In genomic region chr6:54111416-54111984, GRCm38 (mm10) we compare ENCODE assay signal across 16 mouse cellular contexts.
DNase-seq lines count a peak whose midpoint lies in the region; ATAC-seq lines count a peak whose summit lies in the region.
"Had no signal": no experiment of that assay in that cellular context is flagged by ENCODE, and none has a peak within 500 bp of the region (broad histone marks: within the 10 kb centered on the region; RNA-seq: fewer than 3 reads in every experiment).

No protein-coding gene starts in this region.

- no peaks in the 10 kb centered on the region for H3K9me3 ChIP-seq in forebrain, embryonic 10.5 days
- H3K9me3 ChIP-seq in forebrain, embryonic 16.5 days (ENCODE audit: control insufficient read depth, low read length) = no peaks in the 10 kb centered on the region
- H3K9me3 ChIP-seq in midbrain, embryonic 10.5 days (replicated peaks) = no peaks in the 10 kb centered on the region
- H3K9me3 ChIP-seq in midbrain, embryonic 16.5 days (replicated peaks; ENCODE audit: control insufficient read depth, low read length, poor library complexity, severe bottlenecking) = no peaks in the 10 kb centered on the region
- H3K9me3 ChIP-seq: limb, embryonic 12.5 days; liver, embryonic 15.5 days had no signal

- 0 out of 2 replicates have a peak, but pooled peaks cover 4% of the 10 kb centered on the region for H3K27me3 ChIP-seq in forebrain, embryonic 10.5 days (ENCODE audit: poor library complexity, severe bottlenecking)
- no peaks in the 10 kb centered on the region for H3K27me3 ChIP-seq in forebrain, embryonic 16.5 days (replicated peaks; ENCODE audit: control insufficient read depth, insufficient read depth, low read length)
- no peaks in the 10 kb centered on the region for H3K27me3 ChIP-seq in midbrain, embryonic 10.5 days (ENCODE audit: low read depth, poor library complexity, severe bottlenecking)
- no peaks in the 10 kb centered on the region for H3K27me3 ChIP-seq in midbrain, embryonic 16.5 days (ENCODE audit: control insufficient read depth, insufficient read depth, low read depth, low read length)
- H3K27me3 ChIP-seq: limb, embryonic 12.5 days; liver, embryonic 15.5 days; Patski had no signal

- H3K4me3 ChIP-seq in forebrain, embryonic 10.5 days = no peak overlapping the region
- no peak overlapping the region for H3K4me3 ChIP-seq in forebrain, embryonic 16.5 days (replicated peaks; ENCODE audit: low read length)
- no peak overlapping the region for H3K4me3 ChIP-seq in midbrain, embryonic 10.5 days
- H3K4me3 ChIP-seq in midbrain, embryonic 16.5 days (ENCODE audit: low read depth, low read length) = no peak overlapping the region
- H3K4me3 ChIP-seq: erythroblast, embryonic 14.5 days; gastrocnemius, adult 2 months; limb, embryonic 12.5 days; liver, embryonic 15.5 days; myocyte had no signal

- H3K9ac ChIP-seq in forebrain, embryonic 16.5 days (replicated peaks; ENCODE audit: low read depth, low read length) = no peak overlapping the region
- H3K9ac ChIP-seq in midbrain, embryonic 16.5 days (ENCODE audit: low read depth, low read length) = no peak overlapping the region
- H3K9ac ChIP-seq: limb, embryonic 12.5 days; liver, embryonic 15.5 days had no signal

- H3K27ac ChIP-seq in forebrain, embryonic 10.5 days = 0 out of 2 replicates have a peak overlapping the region, but pooled peaks have one; percentile 35
- no peak overlapping the region for H3K27ac ChIP-seq in forebrain, embryonic 16.5 days (ENCODE audit: low read length)
- H3K27ac ChIP-seq in midbrain, embryonic 10.5 days (replicated peaks) = 0 out of 2 replicates have a peak overlapping the region, but pooled peaks have one; percentile 9
- no peak overlapping the region for H3K27ac ChIP-seq in midbrain, embryonic 16.5 days (ENCODE audit: low read length)
- H3K27ac ChIP-seq: gastrocnemius, adult 2 months; limb, embryonic 12.5 days; liver, embryonic 15.5 days; macrophage had no signal

- WGBS in forebrain, embryonic 10.5 days = 8% methylated on average over 4 of the region's 4 CpGs
- 0% methylated on average over 2 of the region's 4 CpGs for WGBS in forebrain, embryonic 16.5 days
- WGBS in midbrain, embryonic 10.5 days = 19% methylated on average over 4 of the region's 4 CpGs
- WGBS in midbrain, embryonic 16.5 days = 3% methylated on average over 3 of the region's 4 CpGs

- no peaks in the 10 kb centered on the region for H3K36me3 ChIP-seq in forebrain, embryonic 10.5 days (replicated peaks)
- no peaks in the 10 kb centered on the region for H3K36me3 ChIP-seq in forebrain, embryonic 16.5 days (ENCODE audit: control insufficient read depth, insufficient read depth)
- H3K36me3 ChIP-seq in midbrain, embryonic 10.5 days = no peaks in the 10 kb centered on the region
- no peaks in the 10 kb centered on the region for H3K36me3 ChIP-seq in midbrain, embryonic 16.5 days (ENCODE audit: control insufficient read depth, insufficient read depth, low read length)
- H3K36me3 ChIP-seq: limb, embryonic 12.5 days; liver, embryonic 15.5 days had no signal

- peaks cover 33% of the 10 kb centered on the region for H3K4me1 ChIP-seq in forebrain, embryonic 10.5 days
- H3K4me1 ChIP-seq in forebrain, embryonic 16.5 days (replicated peaks; ENCODE audit: control insufficient read depth, insufficient read depth, low read length) = peaks cover 17% of the 10 kb centered on the region
- peaks cover 25% of the 10 kb centered on the region for H3K4me1 ChIP-seq in midbrain, embryonic 10.5 days
- peaks cover 13% of the 10 kb centered on the region for H3K4me1 ChIP-seq in midbrain, embryonic 16.5 days (ENCODE audit: control insufficient read depth, insufficient read depth, low read length)
- H3K4me1 ChIP-seq: liver, embryonic 15.5 days had no signal

- DNase-seq in forebrain, embryonic 10.5 days (ENCODE audit: extremely low spot score, low spot score) = no peak
- DNase-seq in midbrain, embryonic 10.5 days (ENCODE audit: low spot score) = no peak
- peak; percentile 93 to 94 for DNase-seq in cerebellum, postnatal 10 days
- peak; percentile 39 for DNase-seq in retina, embryonic 14.5 days (ENCODE audit: low spot score)
- no peak for DNase-seq in ovary, postnatal 10 days (ENCODE audit: low spot score)
- no peak for DNase-seq in adrenal gland, postnatal 36 days
- DNase-seq: gastrocnemius, adult 2 months; thymus, postnatal 25 days had no signal

- no peak overlapping the region for H3K4me2 ChIP-seq in forebrain, embryonic 16.5 days (ENCODE audit: low read length)
- H3K4me2 ChIP-seq in midbrain, embryonic 16.5 days (ENCODE audit: low read length) = no peak overlapping the region
- H3K4me2 ChIP-seq: limb, embryonic 12.5 days; liver, embryonic 15.5 days had no signal

- no peak for ATAC-seq in forebrain, embryonic 16.5 days
- no peak for ATAC-seq in midbrain, embryonic 16.5 days
- ATAC-seq: Patski had no signal

Comparison
In these comparisons a context has a peak if more than half of its experiments do, and no peak if none do; other contexts are left out.
1. H3K27ac ChIP-seq: peak in forebrain, embryonic 10.5 days (single experiment) and midbrain, embryonic 10.5 days (single experiment); none in forebrain, embryonic 16.5 days (single experiment) and midbrain, embryonic 16.5 days (single experiment).
2. DNase-seq: peak in cerebellum, postnatal 10 days (2 of 2) and retina, embryonic 14.5 days (single experiment); none in forebrain, embryonic 10.5 days (single experiment), midbrain, embryonic 10.5 days (single experiment), ovary, postnatal 10 days (single experiment) and adrenal gland, postnatal 36 days (0 of 2).